8 mouse cellular contexts compared by ENCODE assay signal in the genomic region with DNA sequence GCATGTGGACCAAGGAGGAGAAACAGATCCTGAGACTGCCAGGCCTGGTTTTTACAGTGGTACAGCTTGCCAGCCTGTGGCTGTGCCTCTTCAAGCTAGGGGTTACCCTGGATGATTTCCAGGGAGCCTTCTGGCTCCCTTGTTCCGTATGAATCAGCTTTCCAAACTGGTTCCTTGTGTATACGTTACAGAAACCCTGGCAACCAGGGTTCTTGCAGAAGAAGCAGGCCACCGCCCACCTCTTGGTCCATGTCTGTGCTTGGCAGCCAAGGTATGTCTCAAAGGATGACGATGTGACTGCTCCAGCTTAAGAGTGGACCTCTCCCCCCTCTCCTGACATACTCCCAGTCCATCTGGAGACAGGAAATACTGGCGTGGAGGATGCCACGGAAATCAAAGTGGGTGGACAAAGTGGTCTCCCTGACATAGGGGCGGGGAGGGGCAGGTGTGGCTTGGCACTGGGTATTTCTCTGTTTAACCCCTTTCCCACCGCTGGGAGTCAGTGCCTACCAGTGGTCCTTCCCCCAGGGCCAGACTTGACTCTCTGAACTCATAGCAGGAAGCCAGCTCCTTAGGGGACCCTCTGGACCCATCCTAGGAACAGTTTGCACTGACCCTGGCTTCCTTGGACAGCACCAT. TPM values are rescaled to one million over a fixed set of nuclear protein-coding genes. Genes with fewer than 3 reads are reported as not detected.
A peak's percentile ranks its signal among the peaks of the same experiment; 100 is the strongest.
DNase-seq lines count a peak whose midpoint lies in the region; ATAC-seq and TF ChIP-seq lines count a peak whose summit lies in the region.

No protein-coding gene starts in this region.

- H3K4me2 ChIP-seq in forebrain, embryonic 12.5 days = peak overlapping the region; percentile 73

- no peak for ATAC-seq in G1E (ENCODE audit: extremely low read depth, insufficient number of reproducible peaks, low FRiP score, poor library complexity, severe bottlenecking)
- ATAC-seq in forebrain, embryonic 12.5 days (ENCODE audit: low FRiP score) = peak; percentile 5; the same call in 1 of the 2 replicates
- ATAC-seq in megakaryocyte-erythroid progenitor cell, adult 5-6 weeks (replicated peaks; ENCODE audit: low FRiP score, low TSS enrichment, poor library complexity, severe bottlenecking) = no peak

- no peak for TF ChIP-seq CTCF in G1E (IDR thresholded peaks at IDR 0.05; ENCODE audit: low read depth, low read length)
- TF ChIP-seq CTCF in bone marrow macrophage, adult 2 months (IDR thresholded peaks at IDR 0.05; ENCODE audit: low read depth, low read length) = no peak

- TF ChIP-seq POLR2A in bone marrow macrophage, adult 2 months (IDR thresholded peaks at IDR 0.05; ENCODE audit: borderline replicate concordance, low read depth, low read length) = no peak

- H3K36me3 ChIP-seq in G1E (replicated peaks) = peaks cover 17% of the 10 kb centered on the region
- H3K36me3 ChIP-seq in forebrain, embryonic 12.5 days (replicated peaks) = no peaks in the 10 kb centered on the region
- no peaks in the 10 kb centered on the region for H3K36me3 ChIP-seq in hindbrain, embryonic 10.5 days

- H3K27me3 ChIP-seq in G1E (ENCODE audit: insufficient read depth, low read length) = peaks cover 10% of the 10 kb centered on the region
- peaks cover 18% of the 10 kb centered on the region for H3K27me3 ChIP-seq in forebrain, embryonic 12.5 days
- H3K27me3 ChIP-seq in hindbrain, embryonic 10.5 days (ENCODE audit: insufficient read depth, poor library complexity, severe bottlenecking) = peaks cover 20% of the 10 kb centered on the region

- H3K9ac ChIP-seq in forebrain, embryonic 12.5 days = peak overlapping the region; percentile 49; the same call in 1 of the 2 replicates

- no peaks in the 10 kb centered on the region for H3K9me3 ChIP-seq in G1E (replicated peaks)
- H3K9me3 ChIP-seq in forebrain, embryonic 12.5 days = no peaks in the 10 kb centered on the region
- no peaks in the 10 kb centered on the region for H3K9me3 ChIP-seq in hindbrain, embryonic 10.5 days

- peak overlapping the region; percentile 78 for H3K4me3 ChIP-seq in G1E (ENCODE audit: low read depth, low read length)
- H3K4me3 ChIP-seq in bone marrow macrophage, adult 2 months (ENCODE audit: insufficient read depth, low read length) = peak overlapping the region; percentile 65
- H3K4me3 ChIP-seq in forebrain, embryonic 12.5 days (replicated peaks) = peak overlapping the region; percentile 72
- H3K4me3 ChIP-seq in hindbrain, embryonic 10.5 days = peak overlapping the region; percentile 78

- H3K27ac ChIP-seq in bone marrow macrophage, adult 2 months (ENCODE audit: insufficient read depth, low read depth, low read length) = no peak overlapping the region
- H3K27ac ChIP-seq in forebrain, embryonic 12.5 days = no peak overlapping the region
- peak overlapping the region; percentile 81 for H3K27ac ChIP-seq in hindbrain, embryonic 10.5 days

- 25% methylated on average over 8 of the region's 8 CpGs for WGBS in forebrain, embryonic 12.5 days
- 30% methylated on average over 8 of the region's 8 CpGs for WGBS in hindbrain, embryonic 10.5 days

- peaks cover 66% of the 10 kb centered on the region for H3K4me1 ChIP-seq in G1E (ENCODE audit: insufficient read depth, low read depth, low read length)
- H3K4me1 ChIP-seq in bone marrow macrophage, adult 2 months (ENCODE audit: control insufficient read depth, insufficient read depth, low read length) = peaks cover 23% of the 10 kb centered on the region
- peaks cover 36% of the 10 kb centered on the region for H3K4me1 ChIP-seq in forebrain, embryonic 12.5 days
- peaks cover 68% of the 10 kb centered on the region for H3K4me1 ChIP-seq in hindbrain, embryonic 10.5 days (replicated peaks)

- peak; percentile 35 for DNase-seq in G1E (ENCODE audit: low spot score)
- DNase-seq in hindbrain, embryonic 10.5 days (ENCODE audit: low spot score) = no peak
- peak; percentile 66 for DNase-seq in left cerebral cortex, adult 11 months (ENCODE audit: low spot score)
- DNase-seq in lung, postnatal 25 days (ENCODE audit: low spot score) = peak; percentile 92
- DNase-seq in skeletal muscle tissue, adult 2 months (ENCODE audit: low read depth, low spot score) = peak; percentile 56

RNA-seq across cellular contexts. Expression of a gene that starts 0.8 kb away (rescaled TPM):
- total RNA-seq in G1E (2014; fragmentation: Nextera tagmentation) = 13.0 and 15.4 TPM in 2 replicates
- total RNA-seq in G1E (2017) = 4.4 and 5.3 TPM in 2 replicates
- polyA plus RNA-seq in G1E (2012) = 14.2 and 17.5 TPM in 2 replicates
- 2.3 and 4.9 TPM in 2 replicates for polyA plus RNA-seq in bone marrow macrophage, adult 2 months (2012; ENCODE audit: insufficient read depth, insufficient read length, missing spikeins)
- polyA plus RNA-seq in forebrain, embryonic 12.5 days (2016; fragmentation: Nextera tagmentation; extraction: Ambion mirVana) = 3.7 and 3.9 TPM in 2 replicates
- polyA plus RNA-seq in hindbrain, embryonic 10.5 days (2016; fragmentation: Nextera tagmentation; extraction: Ambion mirVana) = 1.9 and 2.4 TPM in 2 replicates
- total RNA-seq in megakaryocyte-erythroid progenitor cell, adult 5-6 weeks (2014; fragmentation: Nextera tagmentation) = 9.5 and 11.7 TPM in 2 replicates
- total RNA-seq in megakaryocyte-erythroid progenitor cell, adult 5-6 weeks (2017) = 3.3 and 4.2 TPM in 2 replicates

RNA-seq across cellular contexts. Expression of a gene that starts 36.1 kb away (rescaled TPM):
- total RNA-seq in G1E (2014; fragmentation: Nextera tagmentation) (9.7 and 10.5 TPM in 2 replicates), G1E (2017) (12.7 and 12.8 TPM in 2 replicates)
- 16.1 and 17.8 TPM in 2 replicates for polyA plus RNA-seq in G1E (2012)
- polyA plus RNA-seq in bone marrow macrophage, adult 2 months (2012; ENCODE audit: insufficient read depth, insufficient read length, missing spikeins) = 6.9 and 7.0 TPM in 2 replicates
- 12.1 and 13.9 TPM in 2 replicates for polyA plus RNA-seq in forebrain, embryonic 12.5 days (2016; fragmentation: Nextera tagmentation; extraction: Ambion mirVana)
- 9.3 and 11.0 TPM in 2 replicates for polyA plus RNA-seq in hindbrain, embryonic 10.5 days (2016; fragmentation: Nextera tagmentation; extraction: Ambion mirVana)
- 7.0 and 12.1 TPM in 2 replicates for total RNA-seq in megakaryocyte-erythroid progenitor cell, adult 5-6 weeks (2014; fragmentation: Nextera tagmentation)
- 7.1 and 10.1 TPM in 2 replicates for total RNA-seq in megakaryocyte-erythroid progenitor cell, adult 5-6 weeks (2017)

RNA-seq across cellular contexts. Expression of a gene that starts 44.5 kb away (rescaled TPM):
- total RNA-seq in G1E (2014; fragmentation: Nextera tagmentation) (18.0 and 19.0 TPM in 2 replicates), G1E (2017) (42.2 and 55.1 TPM in 2 replicates)
- polyA plus RNA-seq in G1E (2012) = 91.5 and 105 TPM in 2 replicates
- polyA plus RNA-seq in bone marrow macrophage, adult 2 months (2012; ENCODE audit: insufficient read depth, insufficient read length, missing spikeins) = 25.3 and 28.7 TPM in 2 replicates
- 295 and 297 TPM in 2 replicates for polyA plus RNA-seq in forebrain, embryonic 12.5 days (2016; fragmentation: Nextera tagmentation; extraction: Ambion mirVana)
- 285 and 401 TPM in 2 replicates for polyA plus RNA-seq in hindbrain, embryonic 10.5 days (2016; fragmentation: Nextera tagmentation; extraction: Ambion mirVana)
- total RNA-seq in megakaryocyte-erythroid progenitor cell, adult 5-6 weeks (2014; fragmentation: Nextera tagmentation) = 20.1 and 22.5 TPM in 2 replicates
- 13.8 and 17.3 TPM in 2 replicates for total RNA-seq in megakaryocyte-erythroid progenitor cell, adult 5-6 weeks (2017)

RNA-seq across cellular contexts. Expression of a gene that starts 59.7 kb away (rescaled TPM):
- total RNA-seq in G1E (2014; fragmentation: Nextera tagmentation) (76.8 and 86.5 TPM in 2 replicates), G1E (2017) (194 and 208 TPM in 2 replicates)
- polyA plus RNA-seq in G1E (2012) = 86.6 and 104 TPM in 2 replicates
- 50.3 and 61.1 TPM in 2 replicates for polyA plus RNA-seq in bone marrow macrophage, adult 2 months (2012; ENCODE audit: insufficient read depth, insufficient read length, missing spikeins)
- polyA plus RNA-seq in forebrain, embryonic 12.5 days (2016; fragmentation: Nextera tagmentation; extraction: Ambion mirVana) = 153 and 163 TPM in 2 replicates
- 165 and 173 TPM in 2 replicates for polyA plus RNA-seq in hindbrain, embryonic 10.5 days (2016; fragmentation: Nextera tagmentation; extraction: Ambion mirVana)
- total RNA-seq in megakaryocyte-erythroid progenitor cell, adult 5-6 weeks (2014; fragmentation: Nextera tagmentation) = 137 and 199 TPM in 2 replicates
- 163 and 170 TPM in 2 replicates for total RNA-seq in megakaryocyte-erythroid progenitor cell, adult 5-6 weeks (2017)
